Mouse (Mus musculus): ENCODE measurements around the gene Samsn1. TPM values are rescaled to one million over a fixed set of nuclear protein-coding genes. Genes with fewer than 3 reads are reported as not detected.

Samsn1 gene
- polyA plus RNA-seq, 1 experiment from 2014 or later: 1.6 TPM

GRCm38 (mm10) chr16:76000127-76000526, 22.0 kb downstream of the Samsn1 start:
- ATAC-seq (ENCODE audit: low FRiP score, low read depth): no peak
- Histone ChIP-seq H3K9me3 (no peaks in the 10 kb centered on the region), H3K4me1 (replicated peaks) (0 out of 2 replicates have a peak, but pooled peaks cover 3% of the 10 kb centered on the region)

GRCm38 (mm10) chr16:75990173-75990572, 31.9 kb downstream of the Samsn1 start:
- Histone ChIP-seq H3K27ac (replicated peaks) (no peak overlapping the region), H3K36me3 (no peaks in the 10 kb centered on the region), H3K9ac (no peak overlapping the region), H3K4me2 (no peak overlapping the region), H3K4me1 (replicated peaks) (no peaks in the 10 kb centered on the region), H3K4me3 (no peak overlapping the region), H3K27me3 (no peaks in the 10 kb centered on the region), H3K9me3 (no peaks in the 10 kb centered on the region)
- ATAC-seq (ENCODE audit: low FRiP score, low read depth): no peak
- 84% methylated on average over 1 of the region's 1 CpGs for WGBS

More at GRCm38 (mm10) chr16:76000127-76000526, 22.0 kb downstream of the Samsn1 start:
- Histone ChIP-seq H3K27ac (replicated peaks) (no peak overlapping the region), H3K36me3 (no peaks in the 10 kb centered on the region), H3K4me3 (no peak overlapping the region), H3K4me2 (no peak overlapping the region), H3K27me3 (no peaks in the 10 kb centered on the region), H3K9ac (no peak overlapping the region)
- 82% methylated on average over 9 of the region's 9 CpGs for WGBS

- Histone ChIP-seq H3K4me2 (no peak overlapping the region), H3K27ac (replicated peaks) (no peak overlapping the region), H3K36me3 (no peaks in the 10 kb centered on the region), H3K27me3 (no peaks in the 10 kb centered on the region), H3K4me3 (no peak overlapping the region), H3K4me1 (replicated peaks) (no peaks in the 10 kb centered on the region), H3K9ac (no peak overlapping the region), H3K9me3 (no peaks in the 10 kb centered on the region)
- ATAC-seq (ENCODE audit: low FRiP score, low read depth): no peak
- WGBS: 95% methylated on average over 1 of the region's 1 CpGs
Observed at GRCm38 (mm10) chr16:75983831-75984230, 38.2 kb downstream of the Samsn1 start.

GRCm38 (mm10) chr16:75979381-75979780, 42.7 kb downstream of the Samsn1 start:
- H3K9ac ChIP-seq: no peak overlapping the region
- H3K4me1 ChIP-seq (replicated peaks): no peaks in the 10 kb centered on the region
- no peak for ATAC-seq (ENCODE audit: low FRiP score, low read depth)

GRCm38 (mm10) chr16:75977798-75978197, 44.3 kb downstream of the Samsn1 start:
- no peaks in the 10 kb centered on the region for H3K36me3 ChIP-seq
- H3K4me3 ChIP-seq: no peak overlapping the region
- no peak for ATAC-seq (ENCODE audit: low FRiP score, low read depth)
- no peaks in the 10 kb centered on the region for H3K4me1 ChIP-seq (replicated peaks)
- H3K9me3 ChIP-seq: no peaks in the 10 kb centered on the region
- no peak overlapping the region for H3K4me2 ChIP-seq
- H3K27ac ChIP-seq (replicated peaks): no peak overlapping the region
- no peak overlapping the region for H3K9ac ChIP-seq
- H3K27me3 ChIP-seq: no peaks in the 10 kb centered on the region
- WGBS: 83% methylated on average over 5 of the region's 5 CpGs

More at GRCm38 (mm10) chr16:75979381-75979780, 42.7 kb downstream of the Samsn1 start:
- H3K36me3 ChIP-seq: no peaks in the 10 kb centered on the region
- no peak overlapping the region for H3K4me3 ChIP-seq
- H3K27me3 ChIP-seq: no peaks in the 10 kb centered on the region
- H3K4me2 ChIP-seq: no peak overlapping the region
- no peak overlapping the region for H3K27ac ChIP-seq (replicated peaks)
- H3K9me3 ChIP-seq: no peaks in the 10 kb centered on the region

GRCm38 (mm10) chr16:75975682-75976332, 46.3 kb downstream of the Samsn1 start:
- Histone ChIP-seq H3K9me3 (no peaks in the 10 kb centered on the region), H3K4me1 (replicated peaks) (no peaks in the 10 kb centered on the region), H3K27ac (replicated peaks) (no peak overlapping the region), H3K36me3 (no peaks in the 10 kb centered on the region), H3K4me3 (no peak overlapping the region), H3K27me3 (no peaks in the 10 kb centered on the region), H3K9ac (no peak overlapping the region), H3K4me2 (no peak overlapping the region)
- no peak for ATAC-seq (ENCODE audit: low FRiP score, low read depth)
- 75% methylated on average over 11 of the region's 11 CpGs for WGBS

- ATAC-seq (ENCODE audit: low FRiP score, low read depth): no peak
- no peak overlapping the region for H3K4me2 ChIP-seq
- H3K9ac ChIP-seq: no peak overlapping the region
- H3K36me3 ChIP-seq: no peaks in the 10 kb centered on the region
- no peak overlapping the region for H3K27ac ChIP-seq (replicated peaks)
- no peaks in the 10 kb centered on the region for H3K9me3 ChIP-seq
- WGBS: 54% methylated on average over 6 of the region's 6 CpGs
- H3K27me3 ChIP-seq: no peaks in the 10 kb centered on the region
- no peak overlapping the region for H3K4me3 ChIP-seq
- no peaks in the 10 kb centered on the region for H3K4me1 ChIP-seq (replicated peaks)
Observed at GRCm38 (mm10) chr16:75970266-75970998, 51.6 kb downstream of the Samsn1 start.

GRCm38 (mm10) chr16:75962021-75962420, 60.1 kb downstream of the Samsn1 start:
- H3K4me1 ChIP-seq (replicated peaks): no peaks in the 10 kb centered on the region
- no peaks in the 10 kb centered on the region for H3K27me3 ChIP-seq
- H3K4me3 ChIP-seq: no peak overlapping the region
- ATAC-seq (ENCODE audit: low FRiP score, low read depth): no peak
- H3K36me3 ChIP-seq: no peaks in the 10 kb centered on the region
- no peak overlapping the region for H3K9ac ChIP-seq
- WGBS: 69% methylated on average over 8 of the region's 8 CpGs
- no peak overlapping the region for H3K4me2 ChIP-seq
- H3K27ac ChIP-seq (replicated peaks): no peak overlapping the region
- H3K9me3 ChIP-seq: no peaks in the 10 kb centered on the region

GRCm38 (mm10) chr16:75961487-75961886, 60.6 kb downstream of the Samsn1 start:
- Histone ChIP-seq H3K9ac (no peak overlapping the region), H3K9me3 (no peaks in the 10 kb centered on the region), H3K27me3 (no peaks in the 10 kb centered on the region), H3K4me2 (no peak overlapping the region), H3K4me1 (replicated peaks) (no peaks in the 10 kb centered on the region), H3K36me3 (no peaks in the 10 kb centered on the region), H3K27ac (replicated peaks) (no peak overlapping the region), H3K4me3 (no peak overlapping the region)
- 69% methylated on average over 5 of the region's 5 CpGs for WGBS
- no peak for ATAC-seq (ENCODE audit: low FRiP score, low read depth)

- 92% methylated on average over 7 of the region's 7 CpGs for WGBS
- H3K4me3 ChIP-seq: no peak overlapping the region
- no peak overlapping the region for H3K4me2 ChIP-seq
- H3K27ac ChIP-seq (replicated peaks): no peak overlapping the region
- ATAC-seq (ENCODE audit: low FRiP score, low read depth): no peak
- no peak overlapping the region for H3K9ac ChIP-seq
- H3K27me3 ChIP-seq: no peaks in the 10 kb centered on the region
- no peaks in the 10 kb centered on the region for H3K9me3 ChIP-seq
- no peaks in the 10 kb centered on the region for H3K4me1 ChIP-seq (replicated peaks)
- H3K36me3 ChIP-seq: no peaks in the 10 kb centered on the region
Observed at GRCm38 (mm10) chr16:75961036-75961435, 61.0 kb downstream of the Samsn1 start.

- H3K4me2 ChIP-seq: no peak overlapping the region
- no peak overlapping the region for H3K4me3 ChIP-seq
- no peak overlapping the region for H3K9ac ChIP-seq
- H3K9me3 ChIP-seq: no peaks in the 10 kb centered on the region
- no peaks in the 10 kb centered on the region for H3K4me1 ChIP-seq (replicated peaks)
- no peak for ATAC-seq (ENCODE audit: low FRiP score, low read depth)
- no peak overlapping the region for H3K27ac ChIP-seq (replicated peaks)
- H3K27me3 ChIP-seq: no peaks in the 10 kb centered on the region
- H3K36me3 ChIP-seq: no peaks in the 10 kb centered on the region
Observed at GRCm38 (mm10) chr16:75933357-75933756, 88.7 kb downstream of the Samsn1 start.

GRCm38 (mm10) chr16:75930222-75930553, 91.9 kb downstream of the Samsn1 start:
- ATAC-seq (ENCODE audit: low FRiP score, low read depth): no peak
- Histone ChIP-seq H3K4me1 (replicated peaks) (no peaks in the 10 kb centered on the region), H3K4me3 (no peak overlapping the region), H3K27me3 (no peaks in the 10 kb centered on the region), H3K36me3 (no peaks in the 10 kb centered on the region), H3K4me2 (no peak overlapping the region), H3K9ac (no peak overlapping the region), H3K9me3 (no peaks in the 10 kb centered on the region), H3K27ac (replicated peaks) (no peak overlapping the region)
- 58% methylated on average over 4 of the region's 4 CpGs for WGBS
